Mouse (Mus musculus): ENCODE measurements around the gene Casp3. TPM values are rescaled to one million over a fixed set of nuclear protein-coding genes. Genes with fewer than 3 reads are reported as not detected.
A peak's percentile ranks its signal among the peaks of the same experiment; 100 is the strongest.

The Casp3 gene
- total RNA-seq, 4 experiments from 2014 or later = 0.77 to 2.1 (median 1.4) TPM

- no peak for DNase-seq (ENCODE audit: low spot score in 2 of 2)
Observed at GRCm38 (mm10) chr8:46680671-46681365, 63.7 kb downstream of the Casp3 start.

GRCm38 (mm10) chr8:46686664-46687336 lies 69.7 kb downstream of the Casp3 start:
- peak; percentile 87 to 89 for DNase-seq (ENCODE audit: low spot score in 2 of 2)

Other genes with a start within 250 kb of the Casp3 start
- gene Acsl1, start 146.3 kb upstream of the Casp3 start, total RNA-seq (2022) = 100 to 1,000 TPM; 225 to 268 (median 235) TPM
- gene Cenpu, start 65.3 kb upstream of the Casp3 start, total RNA-seq (2022) = under 1 TPM in 2 of 4 experiments, not detected in 2; 0.19 to 0.29 TPM
- gene Primpol, start 79 bp upstream of the Casp3 start, total RNA-seq (2022) = 1 to 10 TPM; 1.0 to 2.6 (median 1.6) TPM
- 10 to 100 TPM; 24.9 to 35.0 (median 31.2) TPM for gene Irf2, start 122.4 kb downstream of the Casp3 start, total RNA-seq (2022)

Data from gastrocnemius, adult 8-10 months (tissue).